Mouse (Mus musculus) liver, embryonic 15.5 days (tissue): ENCODE data around the gene Hist1h3g. TPM values are rescaled to one million over a fixed set of nuclear protein-coding genes. Genes with fewer than 3 reads are reported as not detected.

Experiments used
- ATAC-seq: fragments of 200-750 bp; cut with Nextera tagmentation; 2 replicates; pipeline ENCODE4 v1.8.0; 2017; ENCODE audit warnings: moderate number of reproducible peaks, mild to moderate bottlenecking, moderate library complexity; ENCODE audit not compliant: insufficient read depth
- H3K27ac ChIP-seq: fragments of 300-500 bp; sonication (generic); replicated peaks from 2 replicates; pipeline ENCODE4 v1.5.1; 2015; ENCODE audit warnings: mild to moderate bottlenecking, inconsistent platforms
- H3K27me3 ChIP-seq: fragments of 300-500 bp; sonication (generic); 2 replicates; pipeline ENCODE4 v1.6.1; 2015; ENCODE audit warnings: mild to moderate bottlenecking, inconsistent platforms
- H3K36me3 ChIP-seq: fragments of 300-500 bp; sonication (generic); replicated peaks from 2 replicates; pipeline ENCODE4 v1.6.1; 2015; ENCODE audit warnings: moderate library complexity, mild to moderate bottlenecking, inconsistent platforms
- H3K4me1 ChIP-seq: fragments of 300-500 bp; sonication (generic); replicated peaks from 2 replicates; pipeline ENCODE4 v1.6.1; 2015; ENCODE audit warnings: inconsistent platforms
- H3K4me2 ChIP-seq: fragments of 300-500 bp; sonication (generic); 2 replicates; pipeline ENCODE4 v1.6.1; 2015; ENCODE audit warnings: moderate library complexity, mild to moderate bottlenecking, inconsistent platforms
- H3K4me3 ChIP-seq: fragments of 300-500 bp; sonication (generic); replicated peaks from 2 replicates; pipeline ENCODE4 v1.5.1; 2015; ENCODE audit warnings: mild to moderate bottlenecking, inconsistent platforms
- H3K9ac ChIP-seq: fragments of 300-500 bp; sonication (generic); 2 replicates; pipeline ENCODE4 v1.6.1; 2015; ENCODE audit warnings: moderate library complexity, mild to moderate bottlenecking, inconsistent platforms
- H3K9me3 ChIP-seq: fragments of 300-500 bp; sonication (generic); replicated peaks from 2 replicates; pipeline ENCODE4 v1.6.1; 2016; ENCODE audit warnings: inconsistent platforms
- WGBS: fragments of 180-500 bp; shearing (Covaris S2); methylation state at CpG from one replicate; pipeline ENCODE4 v1.1.7; 2015; ENCODE audit warnings: mixed read lengths; ENCODE audit not compliant: insufficient replicate concordance; 5-methylcytosine and 5-hydroxymethylcytosine counted together
- polyA plus RNA-seq: library from polyadenylated mRNA; unstranded; fragments of >200 nt; fragmentation: Nextera tagmentation; extraction: Ambion mirVana; gene quantifications from 2 replicates; pipeline ENCODE4 v1.2.1, GENCODE M21; 2015

Hist1h3g gene
- polyA plus RNA-seq, 1 experiment from 2014 or later: 9.4 TPM

DNA sequence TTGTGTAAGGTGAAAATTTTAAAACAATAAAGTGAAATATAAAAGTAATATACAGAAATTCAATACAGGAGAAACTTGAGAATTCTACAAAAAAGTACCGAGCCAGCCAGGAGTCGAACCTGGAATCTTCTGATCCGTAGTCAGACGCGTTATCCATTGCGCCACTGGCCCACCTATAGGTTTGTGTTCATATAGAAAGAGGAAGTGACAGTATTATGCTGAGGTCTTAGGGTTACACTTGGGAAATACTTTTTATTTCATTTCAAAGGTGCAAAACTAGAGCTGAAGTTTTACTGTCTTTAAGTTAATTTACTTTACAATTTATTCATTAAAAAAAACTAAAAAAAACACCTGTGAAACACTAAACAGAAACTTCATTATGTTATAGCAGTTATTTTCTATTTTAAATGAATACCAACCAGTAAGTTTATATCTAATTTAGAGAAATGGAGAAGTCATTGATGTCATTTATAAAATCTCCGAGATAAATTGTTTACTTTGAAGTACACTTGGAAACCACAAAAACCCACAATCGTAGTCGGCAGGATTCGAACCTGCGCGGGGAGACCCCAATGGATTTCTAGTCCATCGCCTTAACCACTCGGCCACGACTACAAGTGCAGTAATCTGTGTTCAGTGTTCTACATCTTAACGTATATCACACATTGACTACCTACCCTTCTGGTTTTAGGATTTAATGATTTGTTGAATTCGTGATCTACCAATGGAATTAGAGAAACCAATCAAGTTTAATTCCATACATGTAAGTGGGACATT lies 34.6 kb upstream of the Hist1h3g start:
- no peak overlapping the region for H3K9ac ChIP-seq
- H3K27me3 ChIP-seq: no peaks in the 10 kb centered on the region
- H3K9me3 ChIP-seq: no peaks in the 10 kb centered on the region
- peak overlapping the region; percentile 36 for H3K4me3 ChIP-seq
- H3K4me2 ChIP-seq: peak overlapping the region; percentile 65
- WGBS: under 1% methylated on average over 17 of the region's 17 CpGs
- peak; percentile 77 for ATAC-seq
- H3K27ac ChIP-seq: no peak overlapping the region
- H3K4me1 ChIP-seq: peaks cover 58% of the 10 kb centered on the region
- no peaks in the 10 kb centered on the region for H3K36me3 ChIP-seq

DNA sequence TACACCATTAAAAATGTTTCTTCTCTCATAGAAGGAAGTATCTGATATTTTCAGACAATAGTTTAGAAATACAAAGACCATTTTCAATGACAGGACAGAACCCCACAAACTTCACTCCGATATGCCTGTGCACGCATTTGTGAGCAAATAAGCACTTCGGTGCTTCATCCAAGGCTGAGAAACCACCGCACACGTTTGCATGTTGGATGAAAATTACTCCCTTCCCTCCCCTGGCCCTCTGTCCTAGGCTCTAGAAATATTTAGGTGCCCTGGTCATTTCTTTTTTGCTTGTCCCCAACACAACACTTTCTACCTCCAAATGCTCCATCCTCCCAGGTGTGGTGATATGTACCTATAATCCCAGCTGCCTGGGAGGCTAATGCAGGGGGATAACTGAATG lies 33.7 kb upstream of the Hist1h3g start:
- Histone ChIP-seq H3K4me3 (peak overlapping the region; percentile 36), H3K9me3 (no peaks in the 10 kb centered on the region), H3K27ac (no peak overlapping the region), H3K4me1 (peaks cover 67% of the 10 kb centered on the region), H3K27me3 (no peaks in the 10 kb centered on the region), H3K36me3 (no peaks in the 10 kb centered on the region), H3K4me2 (peak overlapping the region; percentile 65), H3K9ac (peak overlapping the region; percentile 8; the same call in 1 of the 2 replicates)
- no peak for ATAC-seq
- WGBS: 15% methylated on average over 5 of the region's 5 CpGs

DNA sequence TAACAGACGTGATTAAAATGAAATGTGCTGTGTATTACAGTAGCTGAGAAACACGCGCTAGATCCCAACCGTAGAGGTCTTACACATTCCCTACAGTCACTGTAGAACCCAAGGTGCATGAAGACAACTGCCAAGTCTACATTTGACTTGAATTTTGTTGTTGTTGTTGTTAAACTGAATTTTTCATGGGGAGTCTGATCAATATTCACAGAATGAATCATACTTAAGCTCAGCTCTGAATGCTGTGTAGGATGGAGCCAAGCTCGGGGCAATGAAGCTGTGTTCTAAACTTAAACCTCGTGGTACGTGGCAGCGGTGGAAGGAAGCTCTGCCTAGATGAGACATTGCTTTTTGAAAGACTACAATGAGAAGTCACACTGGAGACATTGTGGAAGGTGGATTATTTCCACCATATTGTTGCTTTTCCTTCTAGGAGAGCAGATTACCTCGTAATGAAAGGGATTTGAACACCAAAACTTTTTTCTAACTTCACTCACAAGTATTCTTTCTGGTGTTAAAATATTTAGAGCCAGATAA lies 33.1 kb upstream of the Hist1h3g start:
- H3K9me3 ChIP-seq: no peaks in the 10 kb centered on the region
- H3K36me3 ChIP-seq: no peaks in the 10 kb centered on the region
- 28% methylated on average over 9 of the region's 9 CpGs for WGBS
- ATAC-seq: no peak
- H3K9ac ChIP-seq: peak overlapping the region; percentile 19; the same call in 1 of the 2 replicates
- no peak overlapping the region for H3K27ac ChIP-seq
- peaks cover 69% of the 10 kb centered on the region for H3K4me1 ChIP-seq
- H3K4me3 ChIP-seq: peak overlapping the region; percentile 36
- H3K27me3 ChIP-seq: no peaks in the 10 kb centered on the region
- H3K4me2 ChIP-seq: peak overlapping the region; percentile 65

DNA sequence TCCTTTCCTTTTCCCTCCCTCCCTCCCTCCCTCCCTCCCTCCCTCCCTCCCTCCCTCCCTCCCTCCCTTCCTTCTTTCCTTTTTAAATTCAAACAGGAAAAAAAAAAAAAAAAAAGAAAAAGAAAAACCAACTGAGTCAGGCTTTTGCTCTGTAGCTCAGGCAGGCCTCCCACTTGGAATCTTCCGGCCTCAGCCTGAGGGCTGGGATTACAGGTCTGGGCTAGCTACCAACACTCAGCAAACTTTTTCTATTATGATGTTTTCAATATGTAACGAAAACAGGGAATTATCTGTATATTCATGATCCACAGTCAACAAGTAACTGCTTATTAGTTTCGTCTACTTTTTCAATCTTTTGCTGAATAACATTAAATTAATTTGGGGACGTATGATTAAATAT lies 32.3 kb upstream of the Hist1h3g start:
- Histone ChIP-seq H3K4me1 (peaks cover 72% of the 10 kb centered on the region), H3K27ac (no peak overlapping the region), H3K36me3 (no peaks in the 10 kb centered on the region), H3K9ac (no peak overlapping the region), H3K9me3 (no peaks in the 10 kb centered on the region), H3K4me2 (no peak overlapping the region), H3K4me3 (no peak overlapping the region), H3K27me3 (no peaks in the 10 kb centered on the region)
- 68% methylated on average over 4 of the region's 4 CpGs for WGBS
- ATAC-seq: no peak

DNA sequence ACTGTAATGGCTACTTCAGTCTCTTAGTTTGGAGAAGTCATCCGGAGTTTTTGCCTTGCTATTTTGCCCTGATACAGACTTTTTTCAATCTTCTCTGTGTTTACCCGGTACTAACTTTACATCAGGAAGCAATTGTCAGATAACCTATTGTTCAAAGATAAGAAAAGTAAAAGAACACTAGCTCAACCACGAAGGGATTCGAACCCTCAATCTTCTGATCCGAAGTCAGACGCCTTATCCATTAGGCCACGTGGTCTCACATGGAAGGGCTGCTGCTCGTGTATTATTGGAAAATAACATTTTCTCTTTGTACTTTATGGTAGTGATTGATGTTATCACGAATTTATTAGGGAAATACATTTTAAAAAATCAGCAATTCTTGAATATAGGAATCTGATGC lies 31.4 kb upstream of the Hist1h3g start:
- no peaks in the 10 kb centered on the region for H3K27me3 ChIP-seq
- no peak overlapping the region for H3K9ac ChIP-seq
- H3K4me3 ChIP-seq: no peak overlapping the region
- H3K36me3 ChIP-seq: no peaks in the 10 kb centered on the region
- 1% methylated on average over 9 of the region's 9 CpGs for WGBS
- no peak for ATAC-seq
- no peak overlapping the region for H3K27ac ChIP-seq
- no peaks in the 10 kb centered on the region for H3K9me3 ChIP-seq
- H3K4me2 ChIP-seq: peak overlapping the region; percentile 23
- peaks cover 68% of the 10 kb centered on the region for H3K4me1 ChIP-seq

DNA sequence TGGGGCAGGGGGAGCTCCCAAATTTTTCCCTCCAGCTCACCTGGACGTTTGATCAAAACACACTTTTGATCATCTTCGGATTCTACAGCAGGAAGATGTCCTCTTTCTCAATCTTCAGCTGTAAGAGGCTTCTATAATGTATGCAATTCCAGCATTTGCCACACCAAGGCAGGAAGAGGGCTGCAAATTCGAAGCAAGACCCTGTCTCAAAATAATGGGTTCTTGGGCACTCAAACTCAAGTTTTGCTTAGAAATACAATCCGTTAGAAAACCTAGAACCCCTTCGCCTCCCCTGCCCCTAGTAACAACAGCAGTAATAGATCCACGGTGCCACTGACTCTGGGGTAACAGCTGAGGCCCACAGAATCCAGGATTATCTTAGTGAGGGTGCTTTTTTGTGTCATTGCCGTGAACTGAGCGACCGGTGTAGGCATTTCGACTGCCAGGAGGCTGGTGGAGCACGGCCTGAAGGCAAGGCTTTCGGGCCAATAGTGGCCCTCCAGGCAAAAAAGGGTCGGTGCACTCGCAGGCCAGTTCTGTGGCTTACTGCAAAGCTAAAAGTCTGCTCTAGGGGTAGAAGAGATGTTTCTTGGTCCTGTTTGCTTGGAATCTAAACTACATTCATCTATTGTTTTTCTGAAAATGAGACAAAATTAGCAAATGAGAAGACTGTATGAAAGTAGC lies 29.4 kb upstream of the Hist1h3g start:
- peak overlapping the region; percentile 49; the same call in 1 of the 2 replicates for H3K27ac ChIP-seq
- H3K9ac ChIP-seq: peak overlapping the region; percentile 64
- H3K4me2 ChIP-seq: peak overlapping the region; percentile 76
- WGBS: 4% methylated on average over 14 of the region's 14 CpGs
- H3K4me1 ChIP-seq: peaks cover 60% of the 10 kb centered on the region
- H3K36me3 ChIP-seq: no peaks in the 10 kb centered on the region
- H3K4me3 ChIP-seq: peak overlapping the region; percentile 55
- ATAC-seq: 0 out of 2 replicates have a peak, but pooled peaks have one; percentile 33
- no peaks in the 10 kb centered on the region for H3K27me3 ChIP-seq
- H3K9me3 ChIP-seq: no peaks in the 10 kb centered on the region

DNA sequence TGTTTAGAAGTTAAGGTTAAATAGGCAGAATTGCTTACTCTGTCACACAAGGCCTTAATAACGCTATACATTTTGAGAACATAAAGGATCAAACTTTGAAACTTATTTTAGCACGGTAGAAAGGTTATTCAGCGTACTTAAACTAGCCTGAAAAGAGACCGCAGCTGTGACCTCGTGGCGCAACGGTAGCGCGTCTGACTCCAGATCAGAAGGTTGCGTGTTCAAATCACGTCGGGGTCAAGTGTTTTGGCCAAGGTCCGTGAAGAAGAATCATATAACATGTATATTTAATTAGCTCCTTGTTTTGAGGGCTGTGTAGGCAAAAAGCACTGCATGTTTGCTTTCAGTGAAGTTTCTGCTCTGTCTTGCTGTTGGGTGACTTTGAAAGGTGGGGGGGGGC lies 28.9 kb upstream of the Hist1h3g start:
- peak overlapping the region; percentile 64 for H3K9ac ChIP-seq
- ATAC-seq: peak; percentile 58
- peak overlapping the region; percentile 76 for H3K4me2 ChIP-seq
- H3K36me3 ChIP-seq: no peaks in the 10 kb centered on the region
- no peaks in the 10 kb centered on the region for H3K9me3 ChIP-seq
- 0 out of 2 replicates have a peak overlapping the region, but pooled peaks have one; percentile 31 for H3K27ac ChIP-seq
- H3K4me3 ChIP-seq: peak overlapping the region; percentile 55
- H3K4me1 ChIP-seq: peaks cover 56% of the 10 kb centered on the region
- under 1% methylated on average over 13 of the region's 13 CpGs for WGBS
- no peaks in the 10 kb centered on the region for H3K27me3 ChIP-seq

DNA sequence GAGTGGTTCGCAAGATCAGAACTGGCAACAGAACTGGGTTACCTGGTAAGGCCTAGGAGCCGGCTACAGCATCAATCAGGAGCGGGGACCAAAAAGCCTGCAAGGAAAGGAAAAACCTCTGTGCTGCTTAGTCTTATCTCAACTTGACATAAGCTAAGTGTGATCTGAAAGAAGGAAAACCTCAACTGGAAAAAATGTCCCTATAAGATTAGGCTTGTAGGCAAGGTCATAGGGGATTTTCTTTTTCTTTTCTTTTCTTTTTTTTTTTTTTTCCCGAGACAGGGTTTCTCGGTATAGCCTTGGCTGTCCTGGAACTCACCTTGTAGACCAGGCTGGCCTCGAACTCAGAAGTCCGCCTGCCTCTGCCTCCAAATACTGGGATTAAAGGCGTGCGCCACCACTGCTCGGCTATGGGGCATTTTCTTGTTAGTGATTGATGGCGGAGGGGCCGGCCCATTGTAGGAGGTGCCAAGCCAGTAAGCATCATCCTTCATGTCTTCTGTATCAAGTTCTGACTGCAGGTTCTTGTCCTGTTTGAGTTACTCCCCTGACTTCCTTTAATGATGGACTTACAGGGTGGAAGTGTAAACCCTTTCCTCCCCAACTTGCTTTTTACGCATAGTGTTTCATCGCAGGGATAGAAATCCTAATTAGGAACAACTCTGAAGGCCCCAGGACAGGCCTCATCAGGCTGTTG lies 28.3 kb upstream of the Hist1h3g start:
- no peak overlapping the region for H3K9ac ChIP-seq
- H3K27ac ChIP-seq: 0 out of 2 replicates have a peak overlapping the region, but pooled peaks have one; percentile 31
- 10% methylated on average over 14 of the region's 14 CpGs for WGBS

DNA sequence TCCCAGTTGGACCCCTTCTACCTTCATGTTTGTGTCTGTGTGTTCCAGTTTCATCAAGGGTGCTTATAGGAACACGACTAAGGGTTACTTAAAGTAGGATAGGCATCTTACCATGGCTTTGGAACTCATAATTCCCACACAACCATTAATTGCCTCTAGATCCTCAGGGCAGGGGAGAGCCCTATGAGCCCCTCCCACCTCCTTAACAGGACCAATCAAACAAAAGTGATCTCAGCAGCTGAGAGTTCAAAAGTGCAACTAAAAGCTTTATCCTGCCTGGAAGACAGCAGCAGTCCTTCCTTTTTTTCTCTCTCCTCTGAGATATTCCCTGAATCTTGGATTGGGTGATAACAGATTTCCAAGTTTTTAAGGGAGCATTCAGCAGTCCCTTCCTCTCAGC lies 25.1 kb upstream of the Hist1h3g start:
- Histone ChIP-seq H3K27ac (no peak overlapping the region), H3K4me2 (no peak overlapping the region), H3K4me3 (no peak overlapping the region), H3K36me3 (no peaks in the 10 kb centered on the region), H3K9me3 (no peaks in the 10 kb centered on the region), H3K9ac (no peak overlapping the region), H3K27me3 (no peaks in the 10 kb centered on the region), H3K4me1 (peaks cover 36% of the 10 kb centered on the region)
- no peak for ATAC-seq
- 42% methylated on average over 1 of the region's 1 CpGs for WGBS

More for the DNA sequence above, 28.3 kb upstream of the Hist1h3g start:
- Histone ChIP-seq H3K4me1 (peaks cover 53% of the 10 kb centered on the region), H3K9me3 (no peaks in the 10 kb centered on the region), H3K4me3 (peak overlapping the region; percentile 55), H3K27me3 (no peaks in the 10 kb centered on the region), H3K36me3 (no peaks in the 10 kb centered on the region), H3K4me2 (peak overlapping the region; percentile 76)
- ATAC-seq: 0 out of 2 replicates have a peak, but pooled peaks have one; percentile 26

DNA sequence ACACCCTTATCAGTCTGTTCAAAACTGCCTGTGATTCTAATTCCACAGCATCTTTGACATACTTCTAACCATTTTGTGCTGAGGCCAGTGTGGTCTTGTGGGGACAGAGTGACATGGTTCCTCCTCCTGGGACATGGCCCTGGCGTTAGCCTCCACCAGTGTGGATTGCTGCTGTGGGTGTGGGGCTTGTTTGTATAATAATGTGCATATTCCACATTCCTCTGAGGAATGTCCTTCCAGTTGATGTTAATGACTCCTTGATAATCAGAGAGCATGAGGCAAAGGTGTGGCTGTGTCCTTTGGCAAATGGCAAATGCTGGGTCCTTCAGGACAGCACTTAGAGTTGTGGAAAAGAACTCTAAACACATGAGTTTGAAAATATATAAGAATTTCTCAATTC lies 21.7 kb upstream of the Hist1h3g start:
- ATAC-seq: no peak

More for the DNA sequence above, 21.7 kb upstream of the Hist1h3g start:
- H3K27me3 ChIP-seq: no peaks in the 10 kb centered on the region
- H3K36me3 ChIP-seq: no peaks in the 10 kb centered on the region
- H3K4me2 ChIP-seq: no peak overlapping the region
- no peak overlapping the region for H3K9ac ChIP-seq
- no peak overlapping the region for H3K27ac ChIP-seq
- 67% methylated on average over 1 of the region's 1 CpGs for WGBS
- H3K9me3 ChIP-seq: no peaks in the 10 kb centered on the region
- H3K4me3 ChIP-seq: no peak overlapping the region
- peaks cover 22% of the 10 kb centered on the region for H3K4me1 ChIP-seq
